9 mouse cellular contexts compared by ENCODE assay signal in genomic region chr15:7203606-7204330, GRCm38 (mm10).
DNase-seq lines count a peak whose midpoint lies in the region; ATAC-seq and TF ChIP-seq lines count a peak whose summit lies in the region.
"Had no signal": no experiment of that assay in that cellular context is flagged by ENCODE, and none has a peak within 500 bp of the region (broad histone marks: within the 10 kb centered on the region; RNA-seq: fewer than 3 reads in every experiment).

No protein-coding gene starts in this region.

- H3K4me3 ChIP-seq in forebrain, embryonic 10.5 days = no peak overlapping the region
- no peak overlapping the region for H3K4me3 ChIP-seq in forebrain, embryonic 16.5 days (replicated peaks; ENCODE audit: low read length)
- no peak overlapping the region for H3K4me3 ChIP-seq in intestine, embryonic 15.5 days (replicated peaks)
- no peak overlapping the region for H3K4me3 ChIP-seq in lung, embryonic 16.5 days (ENCODE audit: low read length)
- H3K4me3 ChIP-seq in forebrain, embryonic 14.5 days (ENCODE audit: low read depth, low read length) = no peak overlapping the region
- H3K4me3 ChIP-seq in cerebellum, adult 2 months (replicated peaks; ENCODE audit: insufficient read depth, low read depth, low read length) = no peak overlapping the region

- H3K27ac ChIP-seq in forebrain, embryonic 10.5 days = peak overlapping the region; percentile 35
- H3K27ac ChIP-seq in forebrain, embryonic 16.5 days (ENCODE audit: low read length) = no peak overlapping the region
- peak overlapping the region; percentile 66 for H3K27ac ChIP-seq in intestine, embryonic 15.5 days
- H3K27ac ChIP-seq in lung, embryonic 16.5 days (ENCODE audit: low read length) = peak overlapping the region; percentile 81
- H3K27ac ChIP-seq in forebrain, embryonic 14.5 days (ENCODE audit: low read depth, low read length) = no peak overlapping the region
- no peak overlapping the region for H3K27ac ChIP-seq in cerebellum, adult 2 months (ENCODE audit: insufficient read depth, low read length)
- H3K27ac ChIP-seq: liver, embryonic 14.5 days had no signal

- no peaks in the 10 kb centered on the region for H3K36me3 ChIP-seq in forebrain, embryonic 10.5 days (replicated peaks)
- no peaks in the 10 kb centered on the region for H3K36me3 ChIP-seq in forebrain, embryonic 16.5 days (ENCODE audit: control insufficient read depth, insufficient read depth)
- H3K36me3 ChIP-seq in intestine, embryonic 15.5 days = no peaks in the 10 kb centered on the region
- H3K36me3 ChIP-seq in lung, embryonic 16.5 days (ENCODE audit: control insufficient read depth, insufficient read depth, low read length) = no peaks in the 10 kb centered on the region
- H3K36me3 ChIP-seq in forebrain, embryonic 14.5 days (ENCODE audit: control insufficient read depth, insufficient read depth, low read length) = no peaks in the 10 kb centered on the region

- peaks cover 62% of the 10 kb centered on the region for H3K4me1 ChIP-seq in forebrain, embryonic 10.5 days
- peaks cover 8% of the 10 kb centered on the region for H3K4me1 ChIP-seq in forebrain, embryonic 16.5 days (replicated peaks; ENCODE audit: control insufficient read depth, insufficient read depth, low read length)
- H3K4me1 ChIP-seq in intestine, embryonic 15.5 days (replicated peaks) = peaks cover 20% of the 10 kb centered on the region
- peaks cover 36% of the 10 kb centered on the region for H3K4me1 ChIP-seq in lung, embryonic 16.5 days (replicated peaks; ENCODE audit: control insufficient read depth, insufficient read depth, low read length)
- peaks cover 13% of the 10 kb centered on the region for H3K4me1 ChIP-seq in forebrain, embryonic 14.5 days (ENCODE audit: control insufficient read depth, insufficient read depth, low read length)
- peaks cover 8% of the 10 kb centered on the region for H3K4me1 ChIP-seq in cerebellum, adult 2 months (ENCODE audit: control insufficient read depth, insufficient read depth, low read length)

- H3K9ac ChIP-seq in forebrain, embryonic 16.5 days (replicated peaks; ENCODE audit: low read depth, low read length) = no peak overlapping the region
- H3K9ac ChIP-seq in intestine, embryonic 15.5 days = no peak overlapping the region
- H3K9ac ChIP-seq in lung, embryonic 16.5 days (ENCODE audit: low read length) = peak overlapping the region; percentile 34
- H3K9ac ChIP-seq in forebrain, embryonic 14.5 days (ENCODE audit: low read length) = no peak overlapping the region
- H3K9ac ChIP-seq: liver, embryonic 14.5 days had no signal

- 75% methylated on average over 9 of the region's 9 CpGs for WGBS in forebrain, embryonic 10.5 days
- 80% methylated on average over 9 of the region's 9 CpGs for WGBS in forebrain, embryonic 16.5 days
- 44% methylated on average over 9 of the region's 9 CpGs for WGBS in intestine, embryonic 15.5 days
- 23% methylated on average over 9 of the region's 9 CpGs for WGBS in lung, embryonic 16.5 days
- WGBS in forebrain, embryonic 14.5 days = 83% methylated on average over 9 of the region's 9 CpGs
- 51% methylated on average over 9 of the region's 9 CpGs for WGBS in cerebellum, adult 2 months

- no peak for TF ChIP-seq POLR2A in cerebellum, adult 2 months (IDR thresholded peaks at IDR 0.05; ENCODE audit: borderline replicate concordance, insufficient read depth, low read length)

- no peaks in the 10 kb centered on the region for H3K9me3 ChIP-seq in forebrain, embryonic 10.5 days
- no peaks in the 10 kb centered on the region for H3K9me3 ChIP-seq in forebrain, embryonic 16.5 days (ENCODE audit: control insufficient read depth, low read length)
- H3K9me3 ChIP-seq in intestine, embryonic 15.5 days = no peaks in the 10 kb centered on the region
- no peaks in the 10 kb centered on the region for H3K9me3 ChIP-seq in lung, embryonic 16.5 days (ENCODE audit: control insufficient read depth, low read length)
- no peaks in the 10 kb centered on the region for H3K9me3 ChIP-seq in forebrain, embryonic 14.5 days (replicated peaks; ENCODE audit: control insufficient read depth, low read length)

- TF ChIP-seq CTCF in cerebellum, adult 2 months (IDR thresholded peaks at IDR 0.05; ENCODE audit: borderline replicate concordance, insufficient read depth, low read depth, low read length) = no peak

- no peak for ATAC-seq in forebrain, embryonic 16.5 days
- peak; percentile 40; the same call in 1 of the 2 replicates for ATAC-seq in intestine, embryonic 15.5 days
- ATAC-seq in lung, embryonic 16.5 days (ENCODE audit: low read depth) = peak; percentile 75
- ATAC-seq in forebrain, embryonic 14.5 days = no peak

- no peak overlapping the region for H3K4me2 ChIP-seq in forebrain, embryonic 16.5 days (ENCODE audit: low read length)
- H3K4me2 ChIP-seq in intestine, embryonic 15.5 days (replicated peaks) = no peak overlapping the region
- H3K4me2 ChIP-seq in lung, embryonic 16.5 days (ENCODE audit: low read depth, low read length) = no peak overlapping the region
- H3K4me2 ChIP-seq in forebrain, embryonic 14.5 days (ENCODE audit: low read length) = no peak overlapping the region

- no peak for DNase-seq in forebrain, embryonic 10.5 days (ENCODE audit: extremely low spot score, low spot score)
- peak; percentile 61 for DNase-seq in gastrocnemius, postnatal 25 days
- DNase-seq in forebrain, embryonic 14.5 days (ENCODE audit: low spot score) = no peak
- no peak for DNase-seq in right cerebral cortex, postnatal 14 days
- no peak for DNase-seq in cerebellum, adult 2 months

- H3K27me3 ChIP-seq in forebrain, embryonic 10.5 days (ENCODE audit: poor library complexity, severe bottlenecking) = no peaks in the 10 kb centered on the region
- H3K27me3 ChIP-seq in forebrain, embryonic 16.5 days (replicated peaks; ENCODE audit: control insufficient read depth, insufficient read depth, low read length) = no peaks in the 10 kb centered on the region
- no peaks in the 10 kb centered on the region for H3K27me3 ChIP-seq in intestine, embryonic 15.5 days (replicated peaks)
- no peaks in the 10 kb centered on the region for H3K27me3 ChIP-seq in lung, embryonic 16.5 days (ENCODE audit: control insufficient read depth, insufficient read depth, low read depth, low read length)
- H3K27me3 ChIP-seq in forebrain, embryonic 14.5 days (replicated peaks; ENCODE audit: control insufficient read depth, insufficient read depth, low read length) = no peaks in the 10 kb centered on the region
- H3K27me3 ChIP-seq in cerebellum, adult 2 months (ENCODE audit: control insufficient read depth, insufficient read depth, low read length) = no peaks in the 10 kb centered on the region

Comparison
In these comparisons a context has a peak if more than half of its experiments do, and no peak if none do; other contexts are left out.
1. H3K27ac ChIP-seq: peak in forebrain, embryonic 10.5 days (single experiment), intestine, embryonic 15.5 days (single experiment) and lung, embryonic 16.5 days (single experiment); none in forebrain, embryonic 16.5 days (single experiment), forebrain, embryonic 14.5 days (single experiment) and cerebellum, adult 2 months (single experiment).
2. ATAC-seq: peak in intestine, embryonic 15.5 days (single experiment) and lung, embryonic 16.5 days (single experiment); none in forebrain, embryonic 16.5 days (single experiment) and forebrain, embryonic 14.5 days (single experiment).